Mouse (Mus musculus): ENCODE data around the gene Rps27. TPM values are rescaled to one million over a fixed set of nuclear protein-coding genes. Genes with fewer than 3 reads are reported as not detected.

The Rps27 gene
- total and polyA plus RNA-seq, 3 experiments, result 2,476 to 6,504 TPM; not detected in 1

DNA sequence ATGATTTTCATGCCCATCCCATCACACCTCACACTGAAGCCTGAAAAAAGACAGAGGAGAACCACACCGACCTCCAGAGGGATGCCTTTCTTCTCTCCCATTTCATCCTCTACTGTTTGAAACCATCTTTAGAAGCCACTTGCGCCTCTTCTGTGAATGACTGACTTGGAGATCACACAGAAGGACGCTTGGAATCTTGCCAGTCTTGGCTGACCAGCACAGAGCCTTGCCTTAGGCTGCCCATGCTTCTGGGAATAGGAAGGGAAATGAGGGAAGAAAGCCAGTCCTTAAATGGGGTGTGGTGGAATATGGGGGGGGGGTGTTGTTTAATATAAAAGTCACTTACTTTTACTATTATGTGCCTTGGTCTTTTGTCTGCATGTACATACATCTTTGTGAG lies 29.9 kb downstream of the Rps27 start:
- H3K9me3 ChIP-seq (replicated peaks; ENCODE audit: insufficient read depth, low read length), result no peaks in the 10 kb centered on the region
- H3K4me1 ChIP-seq (ENCODE audit: control insufficient read depth in 1 of 2, insufficient read depth in 2 of 2, low read length in 2 of 2), result peaks cover 3 to 8% of the 10 kb centered on the region in 2 experiments
- TF ChIP-seq SMC3 (IDR thresholded peaks at IDR 0.05; ENCODE audit: low read depth, low read length) (no peak), USF1 (IDR thresholded peaks at IDR 0.05; ENCODE audit: low read depth, low read length) (no peak), UBTF (IDR thresholded peaks at IDR 0.05; ENCODE audit: borderline replicate concordance, insufficient read depth, low read depth, low read length) (no peak), TCF12 (IDR thresholded peaks at IDR 0.05; ENCODE audit: low read depth, low read length) (no peak), NRF1 (IDR thresholded peaks at IDR 0.05; ENCODE audit: insufficient read depth, low read depth, low read length, poor library complexity, severe bottlenecking) (no peak), POLR2AphosphoS5 (IDR thresholded peaks at IDR 0.05; ENCODE audit: borderline replicate concordance, low read depth, low read length) (no peak), RCOR1 (IDR thresholded peaks at IDR 0.05; ENCODE audit: low read depth, low read length) (no peak), MEF2A (IDR thresholded peaks at IDR 0.05; ENCODE audit: extremely low read depth, insufficient replicate concordance, low read depth, low read length, poor library complexity, severe bottlenecking) (no peak), ZKSCAN1 (IDR thresholded peaks at IDR 0.05; ENCODE audit: low read depth, low read length) (no peak), CTCF (IDR thresholded peaks at IDR 0.05 in 2 of 3, conservative IDR thresholded peaks at IDR 0.05 in 1 of 3; ENCODE audit: control insufficient read depth in 1 of 3, insufficient read depth in 1 of 3, low read depth in 2 of 3, low read length in 3 of 3, poor library complexity in 1 of 3, severe bottlenecking in 1 of 3) (no peak), MXI1 (IDR thresholded peaks at IDR 0.05; ENCODE audit: low read depth, low read length) (no peak), HCFC1 (IDR thresholded peaks at IDR 0.05; ENCODE audit: low read depth, low read length) (no peak), USF2 (IDR thresholded peaks at IDR 0.05; ENCODE audit: borderline replicate concordance in 1 of 2, insufficient read depth in 1 of 2, low read depth in 1 of 2, low read length in 2 of 2) (no peak), TAL1 (IDR thresholded peaks at IDR 0.05; ENCODE audit: low read length) (no peak), EP300 (IDR thresholded peaks at IDR 0.05; ENCODE audit: low read depth in 1 of 2, low read length in 2 of 2) (no peak), ZNF384 (IDR thresholded peaks at IDR 0.05; ENCODE audit: low read depth, low read length) (no peak), GATA1 (IDR thresholded peaks at IDR 0.05; ENCODE audit: low read depth, low read length) (no peak)
- H3K4me3 ChIP-seq (ENCODE audit: control insufficient read depth in 1 of 2, insufficient read depth in 1 of 2, low read depth in 2 of 2, low read length in 2 of 2), result no peak overlapping the region
- peaks cover 0 to 7% of the 10 kb centered on the region in 2 experiments; a peak in 2 of 4 replicates for H3K36me3 ChIP-seq (ENCODE audit: control insufficient read depth in 1 of 2, insufficient read depth in 2 of 2, low read length in 2 of 2)
- no peak overlapping the region for H3K27ac ChIP-seq (ENCODE audit: control insufficient read depth, low read depth, low read length)
- no peak overlapping the region for H3K9ac ChIP-seq (ENCODE audit: control insufficient read depth, low read depth, low read length, poor library complexity, severe bottlenecking)
- DNase-seq (ENCODE audit: low read depth, low spot score), result no peak
- no peaks in the 10 kb centered on the region for H3K79me2 ChIP-seq (ENCODE audit: control insufficient read depth, insufficient read depth, low read length, poor library complexity)
- H3K27me3 ChIP-seq (ENCODE audit: control insufficient read depth in 1 of 2, insufficient read depth in 2 of 2, low read length in 2 of 2), result no peaks in the 10 kb centered on the region

DNA sequence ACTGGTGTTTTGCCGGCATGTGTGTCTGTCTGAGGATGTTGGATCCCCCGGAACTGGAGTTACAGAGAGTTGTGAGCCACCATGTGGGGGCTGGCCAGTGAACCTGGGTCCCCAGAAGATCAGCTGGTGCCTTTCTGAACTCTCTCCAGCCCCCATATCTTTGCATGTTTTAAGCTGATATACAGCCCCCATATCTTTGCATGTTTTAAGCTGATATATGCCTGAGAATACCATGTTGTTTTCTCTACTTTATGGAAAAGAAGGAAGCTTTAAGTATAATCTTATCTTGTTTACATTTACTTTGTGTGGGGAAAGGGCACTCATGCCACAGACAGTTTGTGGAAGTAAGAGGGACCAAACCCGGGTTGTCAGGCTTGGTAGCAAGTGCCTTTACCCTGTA lies 33.9 kb downstream of the Rps27 start:
- no peak overlapping the region for H3K9ac ChIP-seq (ENCODE audit: control insufficient read depth, low read depth, low read length, poor library complexity, severe bottlenecking)
- no peaks in the 10 kb centered on the region for H3K27me3 ChIP-seq (ENCODE audit: control insufficient read depth in 1 of 2, insufficient read depth in 2 of 2, low read length in 2 of 2)
- H3K9me3 ChIP-seq (replicated peaks; ENCODE audit: insufficient read depth, low read length), result no peaks in the 10 kb centered on the region
- H3K27ac ChIP-seq (ENCODE audit: control insufficient read depth, low read depth, low read length), result 0 out of 2 replicates have a peak overlapping the region, but pooled peaks have one; percentile 4
- DNase-seq (ENCODE audit: low read depth, low spot score), result peak; percentile 59
- H3K36me3 ChIP-seq (ENCODE audit: control insufficient read depth in 1 of 2, insufficient read depth in 2 of 2, low read length in 2 of 2), result peaks cover 0 to 7% of the 10 kb centered on the region in 2 experiments; a peak in 2 of 4 replicates
- H3K4me1 ChIP-seq (ENCODE audit: control insufficient read depth in 1 of 2, insufficient read depth in 2 of 2, low read length in 2 of 2), result peaks cover 3 to 8% of the 10 kb centered on the region in 2 experiments
- no peaks in the 10 kb centered on the region for H3K79me2 ChIP-seq (ENCODE audit: control insufficient read depth, insufficient read depth, low read length, poor library complexity)
- TF ChIP-seq SIN3A (IDR thresholded peaks at IDR 0.05; ENCODE audit: low read length) (peak; percentile 33; the same call in 1 of the 2 replicates), MXI1 (IDR thresholded peaks at IDR 0.05; ENCODE audit: low read depth, low read length) (0 out of 2 replicates have a peak, but pooled peaks have one; percentile 14), GATA1 (IDR thresholded peaks at IDR 0.05; ENCODE audit: low read depth, low read length) (peak; percentile 77), TCF12 (IDR thresholded peaks at IDR 0.05; ENCODE audit: low read depth, low read length) (peak; percentile 64; the same call in 1 of the 2 replicates), MYC (IDR thresholded peaks at IDR 0.05; ENCODE audit: low read depth, low read length) (no peak), MAX (IDR thresholded peaks at IDR 0.05; ENCODE audit: low read length) (no peak), MAFK (IDR thresholded peaks at IDR 0.05; ENCODE audit: borderline replicate concordance, low read depth, low read length) (0 out of 2 replicates have a peak, but pooled peaks have one; percentile 31), RCOR1 (IDR thresholded peaks at IDR 0.05; ENCODE audit: low read depth, low read length) (no peak), BHLHE40 (IDR thresholded peaks at IDR 0.05; ENCODE audit: borderline replicate concordance, low read depth, low read length) (no peak), ETS1 (IDR thresholded peaks at IDR 0.05; ENCODE audit: low read depth, low read length) (peak; percentile 76), ZC3H11A (IDR thresholded peaks at IDR 0.05; ENCODE audit: low read depth, low read length) (no peak), JUND (IDR thresholded peaks at IDR 0.05; ENCODE audit: low read depth, low read length) (no peak), EP300 (IDR thresholded peaks at IDR 0.05; ENCODE audit: low read depth in 1 of 2, low read length in 2 of 2) (peak; percentile 66 to 68), UBTF (IDR thresholded peaks at IDR 0.05; ENCODE audit: borderline replicate concordance, insufficient read depth, low read depth, low read length) (no peak)
- no peak overlapping the region for H3K4me3 ChIP-seq (ENCODE audit: control insufficient read depth in 1 of 2, insufficient read depth in 1 of 2, low read depth in 2 of 2, low read length in 2 of 2)

All from MEL (cell line).